Mouse (Mus musculus) ES-E14 (cell line): ENCODE data around the gene Vax1. TPM values are rescaled to one million over a fixed set of nuclear protein-coding genes. Genes with fewer than 3 reads are reported as not detected.
A peak's percentile ranks its signal among the peaks of the same experiment; 100 is the strongest.

Source experiments
- DNase-seq: peaks from one replicate; pipeline ENCODE4 v3.0.0-alpha.2; 2013; ENCODE audit warnings: low read depth, low spot score
- H3K27ac ChIP-seq: 2 replicates; pipeline ENCODE4 v1.5.1; 2012; ENCODE audit warnings: low read depth, mild to moderate bottlenecking, low read length, moderate library complexity, mixed read lengths; ENCODE audit not compliant: poor library complexity, insufficient read depth, severe bottlenecking
- H3K36me3 ChIP-seq: 2 replicates; pipeline ENCODE4 v1.6.1; 2012; ENCODE audit warnings: mild to moderate bottlenecking, low read length, moderate library complexity, mixed read lengths; ENCODE audit not compliant: control insufficient read depth, poor library complexity, insufficient read depth, severe bottlenecking
- H3K4me1 ChIP-seq, 2 experiments: fragments of 150-350 bp in 1 of 2; sonication (generic) in 1 of 2; 2 replicates each; pipeline ENCODE4 v1.6.1; 2012; ENCODE audit warnings: low read length in 2 of 2, mild to moderate bottlenecking in 1 of 2, mixed read lengths in 1 of 2; ENCODE audit not compliant: control insufficient read depth in 2 of 2, insufficient read depth in 2 of 2, poor library complexity in 1 of 2
- H3K4me3 ChIP-seq, 2 experiments: fragments of 150-350 bp in 1 of 2; sonication (generic) in 1 of 2; 2 replicates each; pipeline ENCODE4 v1.5.1; 2012; ENCODE audit warnings: low read length in 2 of 2, low read depth in 1 of 2, mild to moderate bottlenecking in 1 of 2, mixed read lengths in 1 of 2; ENCODE audit not compliant: insufficient read depth in 1 of 2, poor library complexity in 1 of 2, severe bottlenecking in 1 of 2
- H3K9ac ChIP-seq: 2 replicates; pipeline ENCODE4 v1.6.1; 2012; ENCODE audit warnings: low read depth, mild to moderate bottlenecking, low read length, mixed read lengths; ENCODE audit not compliant: poor library complexity, insufficient read depth, severe bottlenecking
- H3K9me3 ChIP-seq: fragments of 150-350 bp; sonication (generic); 2 replicates; pipeline ENCODE4 v1.6.1; 2012; ENCODE audit warnings: low read depth, mild to moderate bottlenecking, low read length; ENCODE audit not compliant: control insufficient read depth, insufficient read depth
- CHD2 ChIP-seq: IDR thresholded peaks from 2 replicates; pipeline ENCODE4 v1.6.1; 2014; ENCODE audit warnings: mild to moderate bottlenecking, low read depth, low read length, inconsistent platforms
- HCFC1 ChIP-seq: IDR thresholded peaks from 2 replicates; pipeline ENCODE4 v1.6.1; 2012; ENCODE audit warnings: low read length, inconsistent platforms, borderline replicate concordance; ENCODE audit not compliant: insufficient read depth
- MAFK ChIP-seq: IDR thresholded peaks from 2 replicates; pipeline ENCODE4 v1.6.1; 2014; ENCODE audit warnings: mild to moderate bottlenecking, low read depth, low read length, inconsistent platforms; ENCODE audit not compliant: insufficient read depth
- ZC3H11A ChIP-seq: IDR thresholded peaks from 2 replicates; pipeline ENCODE4 v1.6.1; 2012; ENCODE audit warnings: low read depth, mild to moderate bottlenecking, inconsistent platforms, low read length, borderline replicate concordance
- ZNF384 ChIP-seq: IDR thresholded peaks from 2 replicates; pipeline ENCODE4 v1.6.1; 2012; ENCODE audit warnings: low read depth, low read length, inconsistent platforms
- in situ Hi-C, 2 experiments: fragments of 600-800 bp; cut with MboI; formaldehyde crosslinking; loops; one replicate each; pipeline ENCODE4 v1.15.1; 2025; ENCODE audit warnings: low sequenced_read_pairs in 2 of 2, inconsistent platforms in 1 of 2; ENCODE audit not compliant: unreplicated experiment in 2 of 2
- total RNA-seq: library from RNA; depleted of rRNA; stranded (reverse); fragments of 300-350 nt; gene quantifications from 2 replicates; pipeline ENCODE4 v1.2.3, GENCODE M21; 2012; rRNA removed

Vax1 gene
- not detected in 2 replicates for total RNA-seq

GRCm38 (mm10) chr19:59169936-59170765 lies at the start of gene Vax1:
TSS of gene Vax1 (minus strand) at chr19:59170056.
- TF ChIP-seq HCFC1 = no peak
- TF ChIP-seq ZNF384 = no peak
- TF ChIP-seq CHD2 = no peak
- no peak for TF ChIP-seq ZC3H11A
- TF ChIP-seq MAFK = no peak
- H3K9me3 ChIP-seq = no peaks in the 10 kb centered on the region
- H3K27ac ChIP-seq = no peak within 1 kb of the TSS
- no peak for DNase-seq
- H3K36me3 ChIP-seq = no peaks in the 10 kb centered on the region
- H3K4me3 ChIP-seq = peak within 1 kb of the TSS; percentile 47 to 52; a peak in 3 of 4 replicates
- no peak within 1 kb of the TSS; the same call in 1 of the 2 replicates for H3K9ac ChIP-seq
- peaks cover 0 to 6% of the 10 kb centered on the region in 2 experiments; a peak in 1 of 4 replicates for H3K4me1 ChIP-seq
- in situ Hi-C loops = loop anchor here (5.0 kb wide), 1 partner anchor 292 kb away; no protein-coding TSS in a partner anchor

- no peak for DNase-seq
- Histone ChIP-seq H3K4me3 (peak within 1 kb of the TSS; percentile 2 to 44; a peak in 2 of 4 replicates), H3K9ac (no peak within 1 kb of the TSS), H3K36me3 (no peaks in the 10 kb centered on the region), H3K27ac (no peak within 1 kb of the TSS), H3K4me1 (peaks cover 0 to 1% of the 10 kb centered on the region in 2 experiments; a peak in 1 of 4 replicates), H3K9me3 (no peaks in the 10 kb centered on the region)
- TF ChIP-seq ZC3H11A (no peak), MAFK (no peak)
- in situ Hi-C loops = loop anchor here in 1 of 2 experiments (25.0 kb wide), 1 partner anchor 307 kb away; no protein-coding TSS in a partner anchor
Measured at GRCm38 (mm10) chr19:59218991-59219390, 49.1 kb upstream of the Vax1 start, which contains the start of gene Kcnk18. TSS of gene Kcnk18 (plus strand) at chr19:59219214.

- DNase-seq = no peak
- Histone ChIP-seq H3K4me1 (peaks cover 0 to 1% of the 10 kb centered on the region in 2 experiments; a peak in 1 of 4 replicates), H3K9ac (no peak overlapping the region), H3K27ac (no peak overlapping the region), H3K9me3 (no peaks in the 10 kb centered on the region), H3K36me3 (no peaks in the 10 kb centered on the region), H3K4me3 (no peak overlapping the region)
- TF ChIP-seq ZC3H11A (no peak), CHD2 (no peak), HCFC1 (no peak), ZNF384 (no peak), MAFK (no peak)
- in situ Hi-C loops = loop anchor here in 1 of 2 experiments (25.0 kb wide), 1 partner anchor 305 kb away; no protein-coding TSS in a partner anchor
Measured at GRCm38 (mm10) chr19:59216891-59217290, 47.0 kb upstream of the Vax1 start.

GRCm38 (mm10) chr19:59208986-59209385 lies 39.1 kb upstream of the Vax1 start:
- no peak overlapping the region for H3K27ac ChIP-seq
- no peak overlapping the region for H3K4me3 ChIP-seq
- DNase-seq = no peak
- no peaks in the 10 kb centered on the region for H3K9me3 ChIP-seq
- TF ChIP-seq CHD2 (no peak), ZC3H11A (no peak), HCFC1 (no peak), ZNF384 (no peak), MAFK (no peak)
- H3K9ac ChIP-seq = no peak overlapping the region
- no peaks in the 10 kb centered on the region for H3K4me1 ChIP-seq
- no peaks in the 10 kb centered on the region for H3K36me3 ChIP-seq
- in situ Hi-C loops = loop anchor here (10.0 to 25.0 kb wide), 2 partner anchors 294 to 297 kb away; no protein-coding TSS in a partner anchor
